Mouse (Mus musculus) splenic B cell, adult 2 months (primary cell): ENCODE measurements at regions not wholly inside any gene's neighbourhood (a gene's known extent, or its start where the extent isn't known, plus 50 kb on each side); places are given as distances from the start of the nearest gene placed in this dataset.

Experiments used
- DNase-seq: peaks from one replicate; pipeline ENCODE4 v3.0.0-alpha.2; 2011; ENCODE audit warnings: low read depth, low spot score
- H3K27me3 ChIP-seq: 2 replicates; pipeline ENCODE4 v1.6.1; 2012; ENCODE audit warnings: mild to moderate bottlenecking, low read length, moderate library complexity, mixed read lengths; ENCODE audit not compliant: control insufficient read depth, poor library complexity, insufficient read depth, severe bottlenecking
- H3K36me3 ChIP-seq: 2 replicates; pipeline ENCODE4 v1.6.1; 2012; ENCODE audit warnings: mild to moderate bottlenecking, low read length, moderate library complexity, mixed read lengths; ENCODE audit not compliant: control insufficient read depth, poor library complexity, insufficient read depth, severe bottlenecking

GRCm38 (mm10) chr10:98305667-98306066 is 579.1 kb upstream of the C030005K15Rik start:
- no peaks in the 10 kb centered on the region for H3K36me3 ChIP-seq
- no peaks in the 10 kb centered on the region for H3K27me3 ChIP-seq
- DNase-seq: no peak

GRCm38 (mm10) chr10:98309667-98310066 is 583.1 kb upstream of the C030005K15Rik start:
- Histone ChIP-seq H3K27me3 (no peaks in the 10 kb centered on the region), H3K36me3 (no peaks in the 10 kb centered on the region)
- DNase-seq: no peak

GRCm38 (mm10) chr10:98311403-98311802 is 584.8 kb upstream of the C030005K15Rik start:
- no peak for DNase-seq
- Histone ChIP-seq H3K36me3 (no peaks in the 10 kb centered on the region), H3K27me3 (no peaks in the 10 kb centered on the region)

GRCm38 (mm10) chr10:98318416-98318815 is 591.9 kb upstream of the C030005K15Rik start:
- no peaks in the 10 kb centered on the region for H3K36me3 ChIP-seq
- H3K27me3 ChIP-seq: no peaks in the 10 kb centered on the region
- DNase-seq: no peak

GRCm38 (mm10) chr10:98323846-98324245 is 590.4 kb upstream of the Atp2b1 start:
- no peak for DNase-seq
- Histone ChIP-seq H3K27me3 (no peaks in the 10 kb centered on the region), H3K36me3 (no peaks in the 10 kb centered on the region)

- no peaks in the 10 kb centered on the region for H3K27me3 ChIP-seq
- DNase-seq: no peak
- no peaks in the 10 kb centered on the region for H3K36me3 ChIP-seq
Observed at GRCm38 (mm10) chr10:98324591-98324990, 589.6 kb upstream of the Atp2b1 start.

GRCm38 (mm10) chr10:98325720-98326119 is 588.5 kb upstream of the Atp2b1 start:
- DNase-seq: no peak

GRCm38 (mm10) chr10:98332682-98333081 is 581.5 kb upstream of the Atp2b1 start:
- no peak for DNase-seq
- H3K27me3 ChIP-seq: no peaks in the 10 kb centered on the region

More at GRCm38 (mm10) chr10:98325720-98326119, 588.5 kb upstream of the Atp2b1 start:
- H3K36me3 ChIP-seq: no peaks in the 10 kb centered on the region
- H3K27me3 ChIP-seq: no peaks in the 10 kb centered on the region

GRCm38 (mm10) chr10:98333411-98334067 is 580.7 kb upstream of the Atp2b1 start:
- no peak for DNase-seq
- no peaks in the 10 kb centered on the region for H3K27me3 ChIP-seq
- H3K36me3 ChIP-seq: no peaks in the 10 kb centered on the region

More at GRCm38 (mm10) chr10:98332682-98333081, 581.5 kb upstream of the Atp2b1 start:
- H3K36me3 ChIP-seq: no peaks in the 10 kb centered on the region

- no peak for DNase-seq
- no peaks in the 10 kb centered on the region for H3K36me3 ChIP-seq
- no peaks in the 10 kb centered on the region for H3K27me3 ChIP-seq
Observed at GRCm38 (mm10) chr10:98343827-98344226, 570.4 kb upstream of the Atp2b1 start.

- no peaks in the 10 kb centered on the region for H3K27me3 ChIP-seq
- H3K36me3 ChIP-seq: no peaks in the 10 kb centered on the region
- DNase-seq: no peak
Observed at GRCm38 (mm10) chr10:98349466-98349865, 564.7 kb upstream of the Atp2b1 start.

- Histone ChIP-seq H3K27me3 (no peaks in the 10 kb centered on the region), H3K36me3 (no peaks in the 10 kb centered on the region)
- DNase-seq: no peak
Observed at GRCm38 (mm10) chr10:98350318-98350926, 563.8 kb upstream of the Atp2b1 start.

- DNase-seq: no peak
Observed at GRCm38 (mm10) chr10:98352061-98352460, 562.1 kb upstream of the Atp2b1 start.

GRCm38 (mm10) chr10:98354486-98354885 is 559.7 kb upstream of the Atp2b1 start:
- Histone ChIP-seq H3K36me3 (no peaks in the 10 kb centered on the region), H3K27me3 (no peaks in the 10 kb centered on the region)
- DNase-seq: no peak

More at GRCm38 (mm10) chr10:98352061-98352460, 562.1 kb upstream of the Atp2b1 start:
- Histone ChIP-seq H3K36me3 (no peaks in the 10 kb centered on the region), H3K27me3 (no peaks in the 10 kb centered on the region)

GRCm38 (mm10) chr10:98364604-98365003 is 549.6 kb upstream of the Atp2b1 start:
- DNase-seq: no peak
- no peaks in the 10 kb centered on the region for H3K36me3 ChIP-seq
- no peaks in the 10 kb centered on the region for H3K27me3 ChIP-seq
